Mouse (Mus musculus) spleen, embryonic (tissue): ENCODE results near the gene Mrpl58.
"Not testable (repeated sequence)": the region's sequence is repeated elsewhere in the genome, so short reads cannot be mapped to it uniquely, and the experiment has no call there.

Experiments used
- CTCF ChIA-PET: fragments of 350-600 bp; sonication (Branson Sonifier 250); formaldehyde crosslinking; loops from one replicate; lab custom pipeline; 2022; lab: Charles Lee

Gene Mrpl58

DNA sequence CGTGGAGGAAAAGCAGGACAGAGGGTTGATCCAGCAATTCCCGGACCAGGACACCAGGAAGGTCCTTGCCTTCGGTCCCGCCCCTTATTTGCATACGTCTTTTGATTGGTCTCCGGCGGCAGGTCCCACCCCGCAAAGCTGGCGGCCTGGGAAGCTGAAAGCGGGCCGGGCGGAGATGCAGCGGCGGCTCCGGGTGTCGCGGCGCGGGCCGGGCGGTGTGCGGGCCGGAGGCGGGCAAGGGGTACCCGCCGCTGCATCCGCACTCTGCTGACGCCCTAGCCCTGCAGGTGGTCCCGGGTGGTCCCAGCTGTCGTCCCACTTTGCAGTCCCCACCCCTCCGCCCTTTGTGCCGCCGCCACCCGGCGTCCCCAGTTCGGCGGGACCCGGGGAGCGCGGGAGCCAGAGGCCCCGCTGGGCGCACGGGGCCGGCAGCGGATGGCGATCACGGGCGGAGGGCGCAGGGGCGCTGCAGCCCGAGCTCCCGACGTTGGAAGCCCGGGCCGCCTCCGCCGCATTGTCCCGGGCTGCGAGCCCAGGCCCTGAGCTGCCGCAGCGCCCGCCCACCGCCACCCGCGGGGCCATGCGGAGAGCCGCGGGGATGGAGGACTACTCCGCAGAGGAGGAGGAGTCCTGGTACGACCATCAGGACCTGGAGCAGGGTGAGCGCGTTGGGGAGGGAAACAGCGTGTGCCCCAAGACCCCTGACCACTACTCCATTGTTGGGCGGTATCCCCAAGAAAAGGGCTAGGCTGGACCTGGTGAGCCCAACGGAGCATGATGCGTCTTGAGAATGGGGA is 21.6 kb upstream of the Mrpl58 start, which contains the start of gene Cdr2l:
Cdr2l (plus strand) TSS at position 174 of the 797 bp plus-strand sequence.
- CTCF ChIA-PET = interaction anchor here (0.6 kb wide), 1 partner anchor 23 kb away, joined by 4 read pairs; no protein-coding TSS in a partner anchor

DNA sequence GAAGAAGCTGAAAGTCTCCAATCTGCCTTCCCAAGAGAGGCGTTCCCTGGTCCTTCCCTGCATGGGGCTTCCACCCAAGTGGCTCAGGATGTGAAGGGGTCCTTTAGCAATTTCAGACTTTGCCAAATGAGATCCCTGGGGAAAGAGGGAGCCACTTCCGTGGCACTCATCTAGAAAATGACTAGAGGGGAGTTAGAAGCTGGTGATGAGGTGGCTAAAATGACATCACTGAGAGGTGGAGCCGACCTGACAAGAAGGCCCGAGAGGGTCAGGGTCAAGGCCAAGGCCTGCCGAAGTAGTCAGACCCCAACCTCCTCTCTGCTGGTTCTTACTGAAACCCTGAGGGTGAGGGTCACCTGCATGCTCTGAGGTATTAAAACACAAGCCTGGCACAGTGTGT is 20.7 kb upstream of the Mrpl58 start:
- CTCF ChIA-PET = no interaction called here

DNA sequence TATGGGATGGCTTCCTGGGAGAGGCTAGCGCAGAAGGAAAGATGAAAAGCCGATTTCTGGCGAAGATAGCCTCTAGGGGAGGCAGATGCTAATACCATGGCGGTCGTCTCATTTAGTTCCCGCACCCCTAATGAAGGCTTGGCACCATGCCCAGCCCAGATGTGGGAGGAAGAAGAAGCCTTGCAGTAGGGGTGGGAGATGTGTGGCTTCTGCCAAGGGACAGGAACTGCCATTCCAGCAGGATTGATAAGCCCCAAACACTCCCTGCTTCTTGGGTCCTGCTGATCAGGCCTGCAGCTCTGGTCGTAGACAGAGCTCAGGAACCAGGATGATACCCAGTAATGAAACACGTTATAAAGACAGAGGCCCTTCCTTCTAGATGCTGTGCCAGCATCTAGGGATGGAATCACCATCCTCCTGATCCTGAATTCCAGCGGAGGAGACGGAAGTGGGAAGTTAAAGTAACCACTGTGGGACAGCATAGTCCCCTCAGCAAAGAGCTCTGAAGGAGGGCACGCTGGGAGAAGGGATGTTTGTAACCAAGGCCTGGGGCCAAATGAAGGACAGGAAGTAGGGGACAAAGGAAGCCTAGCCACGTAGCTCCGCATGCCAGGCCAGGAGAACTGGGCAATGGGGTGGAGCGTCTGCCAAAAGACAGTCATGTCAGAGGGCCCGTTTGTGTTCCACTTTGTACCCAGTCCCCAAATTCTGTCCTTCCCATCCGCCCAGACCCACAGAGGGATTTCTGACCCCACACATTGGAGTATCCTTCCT is 19.7 kb upstream of the Mrpl58 start:
- CTCF ChIA-PET = no interaction called here

DNA sequence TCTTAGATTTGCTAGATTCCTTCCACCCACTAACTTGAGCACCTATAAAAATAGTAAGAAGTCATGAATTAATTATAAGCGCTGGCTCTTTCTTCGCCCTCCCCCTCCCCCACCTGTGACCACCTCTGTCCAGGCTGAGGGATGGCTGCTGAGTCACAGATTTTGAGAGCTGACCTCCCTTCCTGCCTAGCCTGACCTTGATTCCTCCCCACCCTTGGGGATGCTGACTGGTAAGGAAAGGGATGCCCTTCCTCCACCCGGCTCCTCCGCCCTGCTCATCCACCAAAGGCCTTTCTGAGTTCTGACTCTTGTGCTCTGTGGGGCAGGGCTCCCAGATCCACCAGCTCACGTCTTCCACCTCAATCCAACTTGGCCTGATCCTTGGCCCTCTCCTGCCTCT is 19.0 kb upstream of the Mrpl58 start:
- CTCF ChIA-PET = no interaction called here

DNA sequence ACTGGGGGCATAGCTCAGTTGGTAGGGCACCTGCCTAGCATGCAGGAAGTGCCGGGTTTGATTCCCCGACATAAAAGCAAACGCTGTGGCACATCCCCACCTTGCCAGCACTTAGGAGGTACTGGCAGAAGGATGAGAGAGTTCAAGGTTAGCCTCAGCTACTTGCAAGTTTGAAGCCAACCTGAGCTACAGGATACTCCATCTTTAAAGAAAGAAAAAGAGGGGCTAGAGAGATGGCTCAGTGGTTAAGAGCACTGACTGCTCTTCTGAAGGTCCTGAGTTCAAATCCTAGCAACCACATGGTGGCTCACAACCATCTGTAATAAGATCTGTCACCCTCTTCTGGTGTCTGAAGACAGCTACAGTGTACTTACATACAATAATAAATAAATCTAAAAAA is 16.7 kb upstream of the Mrpl58 start:
- CTCF ChIA-PET = not testable (repeated sequence)

DNA sequence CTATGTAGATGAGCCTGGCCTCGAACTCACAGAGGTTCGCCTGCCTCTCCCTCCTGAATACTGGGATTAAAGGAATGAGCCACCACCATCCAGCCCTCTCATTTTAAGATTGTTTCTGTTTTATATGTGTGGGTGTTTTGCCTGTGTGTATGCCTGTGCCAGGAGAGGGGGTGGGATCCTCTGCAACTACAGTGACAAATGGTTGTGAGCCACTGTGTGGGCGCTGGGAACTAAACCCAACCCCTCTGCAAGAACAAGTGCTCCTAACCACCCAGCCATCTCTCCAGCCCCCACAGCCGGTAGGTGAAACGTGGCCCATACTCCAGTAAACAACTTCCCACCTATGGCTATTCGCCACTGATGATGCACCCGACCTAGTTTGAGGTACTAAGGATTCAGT is 12.2 kb upstream of the Mrpl58 start:
- CTCF ChIA-PET = no interaction called here

DNA sequence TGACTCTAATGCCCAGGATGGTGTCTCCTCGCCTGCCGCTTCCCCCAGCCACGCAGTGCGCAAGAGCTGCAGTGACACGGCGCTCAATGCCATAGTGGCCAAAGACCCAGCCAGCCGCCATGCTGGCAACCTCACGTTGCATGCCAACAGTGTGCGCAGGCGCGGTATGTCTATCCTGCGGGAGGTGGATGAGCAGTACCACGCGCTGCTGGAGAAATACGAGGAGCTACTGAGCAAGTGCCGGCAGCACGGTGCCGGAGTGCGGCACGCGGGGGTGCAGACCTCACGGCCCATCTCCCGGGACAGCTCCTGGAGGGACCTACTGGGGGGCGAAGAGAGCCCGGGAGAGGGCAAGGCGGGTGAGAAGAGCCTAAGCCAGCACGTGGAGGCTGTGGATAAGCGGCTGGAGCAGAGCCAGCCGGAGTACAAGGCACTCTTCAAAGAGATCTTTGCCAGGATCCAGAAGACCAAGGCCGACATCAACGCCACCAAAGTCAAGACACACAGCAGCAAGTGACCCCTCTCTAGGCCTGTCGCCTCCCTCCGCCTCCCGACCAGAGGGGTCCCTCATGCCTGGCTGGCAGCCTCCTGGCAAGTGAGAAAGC is 9.7 kb upstream of the Mrpl58 start:
- CTCF ChIA-PET = no interaction called here

DNA sequence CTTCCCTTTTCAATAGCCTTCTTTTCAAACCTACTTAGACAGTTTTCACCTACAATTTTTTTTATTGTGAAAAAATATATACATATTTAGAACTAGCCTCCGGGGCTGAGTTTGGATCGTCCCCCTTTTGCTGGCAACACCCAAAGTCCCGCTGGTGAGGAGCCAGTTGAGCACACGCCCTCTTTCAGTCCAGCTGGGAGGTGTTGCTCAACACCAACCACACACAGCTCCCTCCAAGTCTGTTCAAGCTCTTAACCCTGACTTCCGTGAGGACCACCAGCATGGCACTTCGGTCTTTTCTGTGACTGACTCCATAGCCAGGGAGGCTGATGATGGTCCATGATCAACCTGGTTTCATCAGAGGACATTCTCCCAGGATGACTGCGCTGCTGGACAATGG is 5.5 kb upstream of the Mrpl58 start:
- CTCF ChIA-PET = no interaction called here

DNA sequence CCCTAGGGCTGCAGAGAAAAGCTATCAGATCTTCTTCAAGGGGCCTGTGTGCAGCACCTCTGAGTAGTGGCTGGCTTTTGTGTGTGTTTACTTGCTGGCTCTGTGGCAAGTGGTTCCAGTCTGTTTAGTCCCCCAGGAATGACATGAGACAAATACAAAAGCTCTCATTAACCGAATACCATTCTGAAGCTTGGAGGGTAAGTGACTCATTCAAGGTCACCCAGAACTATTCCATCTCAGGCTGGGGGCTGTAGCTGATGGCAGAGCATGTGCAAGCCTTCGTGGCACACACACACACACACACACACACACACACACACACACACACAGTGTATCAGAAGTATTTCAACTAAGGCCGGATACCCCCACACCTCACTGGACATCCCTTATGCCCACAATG is 3.4 kb upstream of the Mrpl58 start:
- CTCF ChIA-PET = interaction anchor here (0.8 kb wide), 1 partner anchor 100 kb away, joined by 6 read pairs; no protein-coding TSS in a partner anchor

DNA sequence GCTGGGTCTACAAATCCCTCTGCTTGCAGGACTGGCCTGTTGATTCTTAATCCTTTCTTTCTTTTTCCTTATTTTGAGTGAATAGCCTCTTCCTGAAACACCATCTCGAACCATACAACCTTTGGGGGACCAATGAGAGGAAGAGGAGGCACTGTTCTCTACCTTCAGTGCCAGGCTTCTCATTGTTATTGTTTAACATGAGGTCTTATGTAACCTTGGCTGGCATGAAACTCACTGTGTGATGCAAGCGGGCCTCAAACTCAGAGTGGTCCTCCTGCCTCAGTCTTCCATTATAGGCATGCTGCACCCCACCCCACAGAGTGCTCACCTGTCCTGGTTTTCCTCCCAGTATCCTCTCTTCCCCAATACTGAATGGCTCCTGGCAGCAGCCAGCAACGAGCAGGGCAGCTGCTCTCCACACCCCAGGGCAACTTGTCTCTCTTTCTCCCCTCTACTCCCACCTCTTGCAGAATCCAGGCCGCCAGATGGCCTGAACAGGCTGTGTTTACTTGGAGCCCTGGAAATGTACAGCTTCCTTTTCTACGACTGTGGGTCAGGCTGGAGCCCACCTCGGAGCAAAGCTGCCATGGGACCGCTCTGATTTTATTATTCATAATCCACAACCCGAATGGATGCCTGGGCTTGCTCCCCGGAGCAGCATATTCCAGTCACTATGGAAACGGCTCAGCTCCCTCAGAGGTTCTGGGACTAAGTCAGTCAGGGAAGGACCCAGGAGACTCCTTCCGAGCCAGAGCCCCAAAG is 2.7 kb upstream of the Mrpl58 start:
- CTCF ChIA-PET = interaction anchor here (0.8 kb wide), 1 partner anchor 100 kb away, joined by 6 read pairs; no protein-coding TSS in a partner anchor

DNA sequence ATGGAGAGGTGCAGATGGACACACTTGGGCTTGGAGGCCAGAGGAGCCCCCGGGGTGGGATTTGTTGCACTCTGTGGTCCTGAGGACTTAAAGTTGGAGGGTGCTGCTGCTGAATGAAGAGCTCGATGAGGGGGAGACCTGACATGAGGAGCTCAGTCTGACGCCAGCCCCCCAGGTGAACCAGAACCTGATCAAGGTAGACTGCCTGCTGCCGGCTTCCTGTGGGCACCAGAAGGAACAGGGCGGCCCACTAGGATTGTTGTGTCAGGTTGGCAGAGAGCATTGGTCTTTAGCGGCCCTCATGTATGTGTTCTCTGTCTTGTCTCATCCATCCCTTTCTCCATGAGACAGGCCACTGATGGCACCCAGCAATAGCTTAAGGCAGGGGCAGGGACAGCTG is 2.2 kb downstream of the Mrpl58 start:
- CTCF ChIA-PET = no interaction called here

DNA sequence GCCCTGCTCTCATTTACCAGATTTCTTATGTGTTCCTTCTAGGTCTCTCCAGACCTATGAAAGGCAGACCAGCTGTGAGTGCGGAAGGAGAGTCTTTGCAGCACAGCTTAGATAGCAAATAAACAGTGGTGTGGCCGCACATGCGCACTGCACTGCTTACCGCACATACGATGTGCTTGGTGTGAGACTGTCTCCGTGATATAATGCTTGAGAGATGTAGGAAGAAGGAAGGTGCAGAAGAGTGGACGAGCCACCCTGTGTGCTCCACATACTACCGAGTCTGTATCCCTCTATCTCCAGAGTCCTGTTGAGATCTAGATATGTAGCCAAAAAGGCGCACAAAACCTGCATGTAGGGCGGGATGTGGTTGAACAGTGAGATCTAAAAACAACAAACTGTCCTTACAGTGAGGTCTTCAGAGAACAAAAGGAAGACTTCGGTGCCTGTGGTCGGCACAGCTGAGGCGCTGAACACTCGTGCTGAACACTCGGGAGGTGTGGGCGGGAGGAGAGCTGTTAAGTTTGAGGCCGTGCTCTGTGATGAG is 3.4 kb downstream of the Mrpl58 start:
- CTCF ChIA-PET = interaction anchor here (0.6 kb wide), 1 partner anchor 60 kb away, joined by 7 read pairs; no protein-coding TSS in a partner anchor

DNA sequence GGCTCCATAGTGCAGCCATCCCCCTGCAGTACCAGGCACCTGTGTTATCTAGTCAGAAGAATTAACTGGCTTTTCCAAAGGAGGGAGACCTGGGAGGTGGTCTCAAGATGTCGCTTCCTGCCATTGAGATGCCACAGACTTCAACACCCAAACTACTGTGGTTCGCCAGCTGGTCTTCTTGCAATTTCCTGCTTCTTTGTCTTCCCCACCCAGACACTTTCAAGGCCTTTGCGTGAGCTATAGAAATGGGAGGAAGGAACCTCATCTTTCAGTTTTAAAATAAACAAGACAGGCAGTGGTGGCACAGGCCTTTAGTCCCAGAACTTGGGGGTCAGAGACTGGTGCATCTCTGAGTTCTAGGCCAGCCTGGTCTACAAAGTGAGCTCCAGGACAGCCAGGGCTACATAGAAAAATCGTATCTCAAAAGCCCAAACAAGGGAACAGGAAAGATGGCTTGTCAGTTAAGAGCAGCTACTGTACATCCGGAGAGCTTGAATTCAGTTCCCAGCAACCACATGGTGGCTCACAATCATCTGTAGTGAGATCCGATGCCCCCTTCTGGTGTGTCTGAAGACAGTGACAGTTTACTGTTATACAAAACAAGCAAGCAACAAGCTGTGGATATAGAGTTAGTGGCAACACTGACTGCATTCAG is 4.8 kb downstream of the Mrpl58 start:
- CTCF ChIA-PET = interaction anchor here (1.1 kb wide), 1 partner anchor 14 kb away, joined by 3 read pairs; no protein-coding TSS in a partner anchor

DNA sequence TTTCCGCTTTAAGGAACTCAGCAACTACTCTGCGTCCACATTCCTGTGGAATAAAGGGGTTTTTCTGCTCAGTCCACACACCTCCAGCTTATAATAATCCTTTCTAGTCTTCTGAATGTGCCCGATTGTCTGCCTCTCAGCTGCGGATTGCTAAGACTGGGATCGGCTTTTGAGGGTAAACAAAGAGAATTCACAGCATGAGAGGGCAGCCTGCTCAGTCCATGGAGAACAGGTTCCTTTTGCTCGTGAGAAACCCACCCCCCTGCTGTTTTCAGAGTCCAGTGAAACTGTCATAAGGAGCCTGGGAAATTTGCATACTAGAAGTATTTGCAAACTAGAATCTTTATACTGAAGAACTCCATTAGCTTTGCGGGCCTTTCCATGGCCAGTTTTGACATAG is 6.0 kb downstream of the Mrpl58 start:
- CTCF ChIA-PET = no interaction called here

DNA sequence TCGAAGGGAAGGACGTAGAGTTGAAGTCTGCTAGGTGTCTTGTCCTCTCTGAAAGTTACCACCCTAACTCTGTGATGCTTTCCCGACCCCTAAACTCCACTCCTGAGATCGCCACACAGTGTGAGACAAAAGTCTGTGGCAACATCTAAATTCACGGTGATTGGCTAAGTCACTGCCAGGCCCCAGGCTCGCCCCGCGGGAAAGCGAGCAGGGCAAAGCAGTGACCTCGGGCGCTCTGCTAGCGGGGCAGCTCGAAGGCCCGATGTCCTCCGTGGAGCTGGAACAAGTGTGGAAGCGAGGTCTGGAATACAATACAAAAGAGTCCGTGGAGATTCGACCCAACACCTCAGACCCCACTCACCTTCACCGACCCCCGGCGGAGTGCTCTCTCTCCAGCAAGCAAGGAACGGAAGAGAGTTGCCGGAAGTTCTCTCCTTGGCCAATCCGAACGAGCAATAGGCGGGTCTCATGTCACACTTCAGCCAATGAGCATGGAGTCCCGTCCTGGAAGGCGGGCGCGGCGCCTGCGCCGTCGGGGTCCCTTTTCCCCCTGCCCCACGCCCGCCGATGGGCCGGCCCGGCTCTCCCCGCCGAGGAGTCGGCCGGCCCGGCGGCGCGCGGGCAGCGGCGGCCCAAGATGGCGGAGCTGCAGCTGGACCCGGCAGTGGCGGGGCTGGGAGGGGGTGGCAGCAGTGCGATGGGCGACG is 16.1 kb downstream of the Mrpl58 start, which contains the start of the genes Atp5h and Kctd2:
Atp5h (minus strand) TSS at position 432 of the 707 bp plus-strand sequence.
Kctd2 (plus strand) TSS at position 598 of the 707 bp plus-strand sequence.
- CTCF ChIA-PET = interaction anchor here (1.1 kb wide), 1 partner anchor 16 kb away, joined by 4 read pairs; the partner anchor contains the start of gene Mrpl58

DNA sequence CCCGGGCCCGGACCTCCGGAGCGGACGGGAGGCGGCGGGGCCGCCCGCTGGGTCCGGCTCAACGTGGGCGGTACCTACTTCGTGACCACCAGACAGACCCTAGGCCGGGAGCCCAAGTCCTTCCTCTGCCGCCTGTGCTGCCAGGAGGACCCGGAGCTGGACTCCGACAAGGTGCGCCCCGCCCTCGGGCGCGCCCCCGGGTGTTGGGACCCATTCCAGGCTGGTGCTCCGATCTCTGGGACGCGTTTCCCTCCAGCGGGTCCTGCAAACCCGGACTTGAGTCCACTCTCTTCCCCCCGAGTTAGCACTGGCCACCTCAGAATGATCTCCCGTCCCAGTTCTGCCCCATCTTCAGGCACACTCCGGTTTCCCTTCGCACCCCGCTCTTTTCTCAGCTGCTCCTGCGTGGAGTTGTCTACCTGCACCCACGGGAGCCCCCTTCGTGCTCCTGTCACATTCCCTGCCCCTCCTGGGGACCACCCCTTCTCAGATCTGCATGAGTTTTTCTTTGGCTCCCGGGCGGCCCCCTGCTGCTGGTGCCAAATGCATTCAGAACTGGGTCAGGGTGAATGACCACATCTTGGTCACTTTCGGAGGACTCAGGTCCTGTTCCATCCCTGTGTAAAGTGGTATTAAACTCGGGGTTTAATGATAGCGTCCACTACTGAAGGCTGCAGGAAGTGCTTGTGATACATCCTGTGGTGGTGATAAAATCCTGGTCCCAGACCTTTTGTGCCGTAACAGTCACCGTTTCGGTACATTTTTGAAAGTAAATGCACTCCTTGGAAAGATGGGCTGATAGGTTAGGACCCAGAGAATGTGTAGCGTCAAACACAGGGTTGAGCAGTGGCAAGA is 17.0 kb downstream of the Mrpl58 start:
- CTCF ChIA-PET = no interaction called here

DNA sequence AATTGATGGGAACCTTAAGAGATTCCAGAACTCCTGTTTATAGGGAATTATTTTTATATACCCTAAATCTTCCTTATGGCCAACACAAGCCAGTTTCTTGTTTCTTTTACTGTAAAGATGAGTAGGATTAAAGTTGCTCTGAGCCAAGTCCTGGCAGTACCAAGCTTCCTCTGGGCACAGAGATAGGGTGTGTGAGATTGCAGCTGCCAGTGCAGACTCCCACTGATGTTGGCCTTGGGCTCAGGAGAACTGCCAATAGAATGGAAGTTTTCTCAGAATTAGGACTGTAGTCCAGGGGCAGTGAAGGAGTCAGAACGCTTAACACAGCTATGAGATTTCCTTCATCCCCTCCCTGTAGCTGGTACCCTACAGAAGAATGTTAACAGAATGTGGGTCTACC is 17.8 kb downstream of the Mrpl58 start:
- CTCF ChIA-PET = no interaction called here

DNA sequence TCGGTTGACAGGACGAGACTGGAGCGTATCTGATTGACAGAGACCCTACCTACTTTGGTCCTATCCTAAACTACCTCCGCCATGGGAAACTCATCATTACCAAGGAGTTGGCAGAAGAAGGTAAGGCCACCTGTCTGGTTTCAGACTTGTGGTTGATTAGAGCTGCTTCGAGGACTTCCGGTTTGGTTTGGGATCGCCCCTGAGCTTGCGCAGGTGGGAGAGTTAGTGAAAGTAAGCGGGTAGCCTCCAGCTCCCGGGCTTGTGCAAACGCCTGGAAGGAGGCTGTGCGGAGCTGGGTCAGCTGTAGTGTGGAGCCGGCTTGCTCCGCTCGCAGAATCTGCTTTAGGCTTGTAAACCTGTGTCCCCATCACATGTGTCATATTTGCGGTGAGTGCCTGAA is 18.4 kb downstream of the Mrpl58 start:
- CTCF ChIA-PET = interaction anchor here (0.7 kb wide), 1 partner anchor 13 kb away, joined by 3 read pairs; no protein-coding TSS in a partner anchor

DNA sequence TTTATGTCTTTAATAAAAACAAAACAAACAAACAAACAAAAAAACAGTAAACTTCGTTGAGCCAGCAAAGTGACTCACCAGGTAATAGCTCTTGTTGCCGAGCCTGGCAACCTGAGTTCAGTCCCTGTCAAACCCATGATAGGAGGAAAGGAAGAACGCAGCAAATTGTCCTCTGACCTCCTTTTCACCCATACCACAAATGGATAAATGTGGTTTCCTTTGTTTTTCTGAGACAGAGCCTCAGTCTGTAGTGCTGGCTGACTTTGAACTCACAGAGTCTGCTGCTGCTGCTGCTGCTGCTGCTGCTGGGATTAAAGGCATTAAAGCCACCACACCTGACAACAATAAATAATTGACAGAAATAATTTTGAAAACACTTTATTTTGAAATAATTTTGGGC is 19.5 kb downstream of the Mrpl58 start:
- CTCF ChIA-PET = no interaction called here
